Mouse (Mus musculus): Measurements from ENCODE around the gene Eppin. TPM values are rescaled to one million over a fixed set of nuclear protein-coding genes. Genes with fewer than 3 reads are reported as not detected.

Eppin gene
- total and polyA plus RNA-seq, 3 experiments = not detected

DNA sequence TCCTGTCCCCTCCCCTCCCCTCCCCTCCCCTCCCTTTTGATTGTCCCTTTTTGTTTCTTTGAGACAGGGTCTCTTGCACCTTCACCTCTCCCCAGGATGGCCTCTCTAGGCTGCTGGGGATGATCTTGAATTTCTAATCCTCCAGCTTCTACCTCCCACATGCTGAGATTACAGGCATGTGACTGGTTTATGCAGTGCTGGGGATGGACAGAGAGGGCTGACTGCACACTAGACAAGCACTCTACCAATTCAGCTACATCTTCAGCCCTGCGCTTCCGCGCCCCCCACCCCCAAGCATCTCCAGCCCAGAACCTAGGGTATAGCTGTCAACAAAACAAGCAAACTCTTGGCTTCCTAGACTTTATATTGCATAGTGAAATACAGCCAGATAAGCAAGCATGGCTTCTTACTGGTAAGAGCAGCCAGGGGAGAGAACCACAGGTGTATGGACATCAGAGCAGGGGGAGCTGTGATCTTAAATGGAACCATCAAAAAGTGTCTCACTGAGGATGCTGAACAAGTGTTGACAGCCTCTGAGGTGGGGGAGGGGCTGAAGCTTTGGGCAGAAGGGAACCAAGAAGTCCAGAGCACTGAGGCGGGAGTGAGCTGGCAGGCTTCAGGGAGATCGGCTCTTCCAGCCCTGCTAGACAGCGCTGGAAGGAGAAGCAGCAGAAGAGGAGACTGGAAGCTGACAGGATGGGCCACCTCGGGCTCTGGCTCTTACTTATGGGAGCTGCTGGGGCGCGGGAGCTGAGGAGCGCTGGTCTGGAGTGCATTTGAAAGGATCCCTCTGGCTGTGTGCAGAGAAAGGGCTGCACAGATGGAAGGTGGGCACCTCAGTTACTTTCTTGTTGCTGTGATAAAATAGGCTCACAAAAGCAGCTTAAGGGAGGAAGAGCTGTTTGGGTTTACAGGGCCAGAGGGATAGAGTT is 43.2 kb downstream of the Eppin start:
- no peak overlapping the region for H3K27ac ChIP-seq (ENCODE audit: control insufficient read depth, low read depth, low read length)
- H3K9me3 ChIP-seq (replicated peaks; ENCODE audit: insufficient read depth, low read length) = no peaks in the 10 kb centered on the region
- no peak overlapping the region for H3K9ac ChIP-seq (ENCODE audit: control insufficient read depth, low read depth, low read length, poor library complexity, severe bottlenecking)
- TF ChIP-seq NRF1 (IDR thresholded peaks at IDR 0.05; ENCODE audit: insufficient read depth, low read depth, low read length, poor library complexity, severe bottlenecking) = no peak
- no peak for TF ChIP-seq TBP (IDR thresholded peaks at IDR 0.05; ENCODE audit: low read depth, low read length)
- TF ChIP-seq MAZ (IDR thresholded peaks at IDR 0.05; ENCODE audit: low read depth, low read length) = no peak
- no peak for TF ChIP-seq TAL1 (IDR thresholded peaks at IDR 0.05; ENCODE audit: low read length)
- TF ChIP-seq ZKSCAN1 (IDR thresholded peaks at IDR 0.05; ENCODE audit: low read depth, low read length) = no peak
- no peak for TF ChIP-seq GATA1 (IDR thresholded peaks at IDR 0.05; ENCODE audit: low read depth, low read length)
- TF ChIP-seq GABPA (IDR thresholded peaks at IDR 0.05; ENCODE audit: low read depth, low read length) = no peak
- TF ChIP-seq USF1 (IDR thresholded peaks at IDR 0.05; ENCODE audit: low read depth, low read length) = no peak
- TF ChIP-seq CHD1 (IDR thresholded peaks at IDR 0.05; ENCODE audit: low read depth, low read length) = no peak
- no peak for TF ChIP-seq POLR2A (IDR thresholded peaks at IDR 0.05; ENCODE audit: control insufficient read depth in 1 of 2, insufficient read depth in 1 of 2, low read depth in 1 of 2, low read length in 2 of 2, poor library complexity in 1 of 2)
- H3K36me3 ChIP-seq (ENCODE audit: control insufficient read depth in 1 of 2, insufficient read depth in 2 of 2, low read length in 2 of 2) = no peaks in the 10 kb centered on the region
- H3K4me3 ChIP-seq (ENCODE audit: control insufficient read depth in 1 of 2, insufficient read depth in 1 of 2, low read depth in 2 of 2, low read length in 2 of 2) = no peak overlapping the region
- H3K79me2 ChIP-seq (ENCODE audit: control insufficient read depth, insufficient read depth, low read length, poor library complexity) = no peaks in the 10 kb centered on the region
- H3K4me1 ChIP-seq (ENCODE audit: control insufficient read depth in 1 of 2, insufficient read depth in 2 of 2, low read length in 2 of 2) = no peaks in the 10 kb centered on the region
- H3K27me3 ChIP-seq (ENCODE audit: control insufficient read depth in 1 of 2, insufficient read depth in 2 of 2, low read length in 2 of 2) = peaks cover 5 to 6% of the 10 kb centered on the region in 2 experiments
- no peak for DNase-seq (ENCODE audit: low read depth, low spot score)

GRCm38 (mm10) chr2:164549338-164549737 is 44.1 kb downstream of the Eppin start:
- no peaks in the 10 kb centered on the region for H3K4me1 ChIP-seq (ENCODE audit: control insufficient read depth in 1 of 2, insufficient read depth in 2 of 2, low read length in 2 of 2)
- no peaks in the 10 kb centered on the region for H3K9me3 ChIP-seq (replicated peaks; ENCODE audit: insufficient read depth, low read length)
- DNase-seq (ENCODE audit: low read depth, low spot score) = no peak
- peaks cover 4 to 5% of the 10 kb centered on the region in 2 experiments for H3K27me3 ChIP-seq (ENCODE audit: control insufficient read depth in 1 of 2, insufficient read depth in 2 of 2, low read length in 2 of 2)
- H3K4me3 ChIP-seq (ENCODE audit: control insufficient read depth in 1 of 2, insufficient read depth in 1 of 2, low read depth in 2 of 2, low read length in 2 of 2) = no peak overlapping the region
- no peak overlapping the region for H3K27ac ChIP-seq (ENCODE audit: control insufficient read depth, low read depth, low read length)
- H3K9ac ChIP-seq (ENCODE audit: control insufficient read depth, low read depth, low read length, poor library complexity, severe bottlenecking) = no peak overlapping the region
- H3K79me2 ChIP-seq (ENCODE audit: control insufficient read depth, insufficient read depth, low read length, poor library complexity) = no peaks in the 10 kb centered on the region
- TF ChIP-seq RAD21 (IDR thresholded peaks at IDR 0.05; ENCODE audit: low read depth, low read length) (no peak), POLR2AphosphoS2 (IDR thresholded peaks at IDR 0.05; ENCODE audit: low read length) (no peak), CHD2 (IDR thresholded peaks at IDR 0.05; ENCODE audit: low read length) (no peak), UBTF (IDR thresholded peaks at IDR 0.05; ENCODE audit: borderline replicate concordance, insufficient read depth, low read depth, low read length) (no peak), SMC3 (IDR thresholded peaks at IDR 0.05; ENCODE audit: low read depth, low read length) (no peak), POLR2A (IDR thresholded peaks at IDR 0.05; ENCODE audit: control insufficient read depth in 1 of 2, insufficient read depth in 1 of 2, low read depth in 1 of 2, low read length in 2 of 2, poor library complexity in 1 of 2) (no peak)
- no peaks in the 10 kb centered on the region for H3K36me3 ChIP-seq (ENCODE audit: control insufficient read depth in 1 of 2, insufficient read depth in 2 of 2, low read length in 2 of 2)
